Mouse (Mus musculus) ES-Bruce4 (cell line): ENCODE data around the gene Sapcd1.

ENCODE experiments used
- CTCF ChIP-seq: IDR thresholded peaks from one replicate; pipeline ENCODE4 v1.8.1; 2011; ENCODE audit warnings: low read depth, low read length
- POLR2A ChIP-seq: IDR thresholded peaks from one replicate; pipeline ENCODE4 v1.8.1; 2011; ENCODE audit warnings: low read length; ENCODE audit not compliant: insufficient read depth

GRCm38 (mm10) chr17:35074097-35074496, 46.3 kb upstream of the Sapcd1 start:
- TF ChIP-seq CTCF, result no peak
- TF ChIP-seq POLR2A, result no peak
